Mouse (Mus musculus): Measurements from ENCODE around the gene Lsm10. TPM values are rescaled to one million over a fixed set of nuclear protein-coding genes. Genes with fewer than 3 reads are reported as not detected.

Lsm10 gene
- polyA plus RNA-seq, 1 experiment from 2014 or later: 50.3 TPM

GRCm38 (mm10) chr4:126100764-126101163 is 4.3 kb downstream of the Lsm10 start:
- H3K4me2 ChIP-seq: no peak overlapping the region
- no peaks in the 10 kb centered on the region for H3K27me3 ChIP-seq
- H3K9me3 ChIP-seq: no peaks in the 10 kb centered on the region
- no peak for ATAC-seq (ENCODE audit: borderline replicate concordance, extremely low read depth, low FRiP score, low TSS enrichment)
- no peak overlapping the region for H3K4me3 ChIP-seq
- WGBS: 79% methylated on average over 3 of the region's 3 CpGs
- H3K36me3 ChIP-seq: 0 out of 2 replicates have a peak, but pooled peaks cover 7% of the 10 kb centered on the region
- peaks cover 36% of the 10 kb centered on the region for H3K4me1 ChIP-seq
- H3K9ac ChIP-seq: no peak overlapping the region
- no peak overlapping the region for H3K27ac ChIP-seq

- peaks cover 34% of the 10 kb centered on the region for H3K4me1 ChIP-seq
- WGBS: 44% methylated on average over 7 of the region's 7 CpGs
- no peak overlapping the region for H3K9ac ChIP-seq
- H3K4me2 ChIP-seq: peak overlapping the region; percentile 93
- no peak overlapping the region for H3K4me3 ChIP-seq
- H3K9me3 ChIP-seq: no peaks in the 10 kb centered on the region
- 0 out of 2 replicates have a peak, but pooled peaks cover 7% of the 10 kb centered on the region for H3K36me3 ChIP-seq
- peak overlapping the region; percentile 91 for H3K27ac ChIP-seq
- no peak for ATAC-seq (ENCODE audit: borderline replicate concordance, extremely low read depth, low FRiP score, low TSS enrichment)
- H3K27me3 ChIP-seq: no peaks in the 10 kb centered on the region
Observed at GRCm38 (mm10) chr4:126102061-126102841, 5.8 kb downstream of the Lsm10 start.

- H3K4me1 ChIP-seq: peaks cover 32% of the 10 kb centered on the region
- H3K4me3 ChIP-seq: peak overlapping the region; percentile 89
- WGBS: 1% methylated on average over 15 of the region's 15 CpGs
- no peaks in the 10 kb centered on the region for H3K9me3 ChIP-seq
- peak; percentile 72 for ATAC-seq (ENCODE audit: borderline replicate concordance, extremely low read depth, low FRiP score, low TSS enrichment)
- 0 out of 2 replicates have a peak, but pooled peaks cover 3% of the 10 kb centered on the region for H3K36me3 ChIP-seq
- H3K27ac ChIP-seq: peak overlapping the region; percentile 91
- peak overlapping the region; percentile 24 for H3K9ac ChIP-seq
- H3K27me3 ChIP-seq: no peaks in the 10 kb centered on the region
- peak overlapping the region; percentile 93 for H3K4me2 ChIP-seq
Observed at GRCm38 (mm10) chr4:126103057-126103581, 6.7 kb downstream of the Lsm10 start.

GRCm38 (mm10) chr4:126103590-126104068 is 7.2 kb downstream of the Lsm10 start, which contains the start of gene Stk40:
Gene Stk40 (plus strand): TSS chr4:126103957.
- H3K4me3 ChIP-seq: peak within 1 kb of the TSS; percentile 89
- peak within 1 kb of the TSS; percentile 75 for H3K9ac ChIP-seq
- H3K27me3 ChIP-seq: no peaks in the 10 kb centered on the region
- 2% methylated on average over 33 of the region's 34 CpGs for WGBS
- no peaks in the 10 kb centered on the region for H3K9me3 ChIP-seq
- H3K4me2 ChIP-seq: peak within 1 kb of the TSS; percentile 93
- ATAC-seq (ENCODE audit: borderline replicate concordance, extremely low read depth, low FRiP score, low TSS enrichment): peak; percentile 97
- H3K4me1 ChIP-seq: peaks cover 37% of the 10 kb centered on the region
- H3K36me3 ChIP-seq: 0 out of 2 replicates have a peak, but pooled peaks cover 3% of the 10 kb centered on the region
- peak within 1 kb of the TSS; percentile 91 for H3K27ac ChIP-seq

- Histone ChIP-seq H3K27ac (peak overlapping the region; percentile 77), H3K9ac (peak overlapping the region; percentile 75), H3K4me3 (peak overlapping the region; percentile 89), H3K4me2 (peak overlapping the region; percentile 93), H3K9me3 (no peaks in the 10 kb centered on the region), H3K4me1 (peaks cover 45% of the 10 kb centered on the region), H3K36me3 (0 out of 2 replicates have a peak, but pooled peaks cover 3% of the 10 kb centered on the region), H3K27me3 (no peaks in the 10 kb centered on the region)
- ATAC-seq (ENCODE audit: borderline replicate concordance, extremely low read depth, low FRiP score, low TSS enrichment): peak; percentile 7; the same call in 1 of the 2 replicates
- 2% methylated on average over 34 of the region's 34 CpGs for WGBS
Observed at GRCm38 (mm10) chr4:126104261-126105075, 8.0 kb downstream of the Lsm10 start.

GRCm38 (mm10) chr4:126105131-126105783 is 8.8 kb downstream of the Lsm10 start:
- no peaks in the 10 kb centered on the region for H3K9me3 ChIP-seq
- H3K4me3 ChIP-seq: peak overlapping the region; percentile 89
- no peak overlapping the region for H3K27ac ChIP-seq
- H3K4me2 ChIP-seq: peak overlapping the region; percentile 93
- peaks cover 53% of the 10 kb centered on the region for H3K4me1 ChIP-seq
- H3K27me3 ChIP-seq: no peaks in the 10 kb centered on the region
- peak overlapping the region; percentile 75; the same call in 1 of the 2 replicates for H3K9ac ChIP-seq
- no peaks in the 10 kb centered on the region for H3K36me3 ChIP-seq
- ATAC-seq (ENCODE audit: borderline replicate concordance, extremely low read depth, low FRiP score, low TSS enrichment): no peak
- 52% methylated on average over 7 of the region's 7 CpGs for WGBS

- Histone ChIP-seq H3K27ac (no peak overlapping the region), H3K4me3 (no peak overlapping the region), H3K4me2 (no peak overlapping the region), H3K27me3 (no peaks in the 10 kb centered on the region), H3K36me3 (no peaks in the 10 kb centered on the region), H3K4me1 (peaks cover 65% of the 10 kb centered on the region), H3K9ac (no peak overlapping the region), H3K9me3 (no peaks in the 10 kb centered on the region)
- WGBS: 56% methylated on average over 8 of the region's 8 CpGs
- no peak for ATAC-seq (ENCODE audit: borderline replicate concordance, extremely low read depth, low FRiP score, low TSS enrichment)
Observed at GRCm38 (mm10) chr4:126108061-126108740, 11.8 kb downstream of the Lsm10 start.

- Histone ChIP-seq H3K27me3 (no peaks in the 10 kb centered on the region), H3K36me3 (no peaks in the 10 kb centered on the region), H3K4me2 (peak overlapping the region; percentile 41), H3K4me3 (no peak overlapping the region), H3K27ac (peak overlapping the region; percentile 93), H3K4me1 (peaks cover 70% of the 10 kb centered on the region), H3K9ac (no peak overlapping the region), H3K9me3 (no peaks in the 10 kb centered on the region)
- WGBS: 45% methylated on average over 10 of the region's 10 CpGs
- no peak for ATAC-seq (ENCODE audit: borderline replicate concordance, extremely low read depth, low FRiP score, low TSS enrichment)
Observed at GRCm38 (mm10) chr4:126109613-126110373, 13.4 kb downstream of the Lsm10 start.

GRCm38 (mm10) chr4:126110374-126111152 is 14.1 kb downstream of the Lsm10 start:
- H3K9me3 ChIP-seq: no peaks in the 10 kb centered on the region
- 2% methylated on average over 12 of the region's 12 CpGs for WGBS
- H3K36me3 ChIP-seq: no peaks in the 10 kb centered on the region
- peak overlapping the region; percentile 20 for H3K9ac ChIP-seq
- H3K27me3 ChIP-seq: no peaks in the 10 kb centered on the region
- H3K4me1 ChIP-seq: peaks cover 68% of the 10 kb centered on the region
- H3K4me3 ChIP-seq: 0 out of 2 replicates have a peak overlapping the region, but pooled peaks have one; percentile 3
- peak overlapping the region; percentile 93 for H3K27ac ChIP-seq
- H3K4me2 ChIP-seq: peak overlapping the region; percentile 41
- ATAC-seq (ENCODE audit: borderline replicate concordance, extremely low read depth, low FRiP score, low TSS enrichment): peak; percentile 85

- H3K4me2 ChIP-seq: peak overlapping the region; percentile 41
- peaks cover 68% of the 10 kb centered on the region for H3K4me1 ChIP-seq
- 18% methylated on average over 7 of the region's 7 CpGs for WGBS
- H3K9ac ChIP-seq: peak overlapping the region; percentile 20
- no peaks in the 10 kb centered on the region for H3K36me3 ChIP-seq
- H3K27ac ChIP-seq: peak overlapping the region; percentile 93
- H3K27me3 ChIP-seq: no peaks in the 10 kb centered on the region
- ATAC-seq (ENCODE audit: borderline replicate concordance, extremely low read depth, low FRiP score, low TSS enrichment): no peak
- no peaks in the 10 kb centered on the region for H3K9me3 ChIP-seq
- 0 out of 2 replicates have a peak overlapping the region, but pooled peaks have one; percentile 3 for H3K4me3 ChIP-seq
Observed at GRCm38 (mm10) chr4:126111153-126111549, 14.7 kb downstream of the Lsm10 start.
